Mouse (Mus musculus): ENCODE measurements at regions not wholly inside any gene's neighbourhood (a gene's known extent, or its start where the extent isn't known, plus 50 kb on each side); places are given as distances from the start of the nearest gene placed in this dataset.
A peak's percentile ranks its signal among the peaks of the same experiment; 100 is the strongest.

- peak; percentile 84 for DNase-seq
- TF ChIP-seq CTCF (IDR thresholded peaks at IDR 0.05), result peak; percentile 85
- Histone ChIP-seq H3K27ac (no peak overlapping the region), H3K4me3 (peak overlapping the region; percentile 67)
- intact Hi-C loops (cut with DNase I), result loop anchor here (1.0 to 2.0 kb wide), 2 partner anchors 146 to 250 kb away; no protein-coding TSS in a partner anchor
These were observed 82.8 kb upstream of the Rasgrf1 start for GRCm38 (mm10) chr9:89826712-89827548.

- no peak for TF ChIP-seq CTCF (IDR thresholded peaks at IDR 0.05)
- Histone ChIP-seq H3K4me3 (no peak overlapping the region), H3K27ac (peak overlapping the region; percentile 28; the same call in 1 of the 2 replicates)
- DNase-seq, result no peak
- intact Hi-C loops (cut with DNase I), result no loop called here
These were observed 83.6 kb upstream of the Ankrd34c start for GRCm38 (mm10) chr9:89821853-89822243.

GRCm38 (mm10) chr9:89821109-89821852 lies 83.0 kb upstream of the Ankrd34c start:
- no peak overlapping the region for H3K4me3 ChIP-seq
- TF ChIP-seq CTCF (IDR thresholded peaks at IDR 0.05), result no peak
- DNase-seq, result no peak
- intact Hi-C loops (cut with DNase I), result no loop called here
- H3K27ac ChIP-seq, result peak overlapping the region; percentile 2; the same call in 1 of the 2 replicates

GRCm38 (mm10) chr9:89813616-89814318 lies 75.5 kb upstream of the Ankrd34c start:
- no peak for TF ChIP-seq CTCF (IDR thresholded peaks at IDR 0.05)
- DNase-seq, result no peak
- intact Hi-C loops (cut with DNase I), result no loop called here
- no peak overlapping the region for H3K27ac ChIP-seq
- no peak overlapping the region for H3K4me3 ChIP-seq

- TF ChIP-seq CTCF (IDR thresholded peaks at IDR 0.05), result no peak
- Histone ChIP-seq H3K4me3 (no peak overlapping the region), H3K27ac (no peak overlapping the region)
- no peak for DNase-seq
- intact Hi-C loops (cut with DNase I), result no loop called here
These were observed 69.1 kb upstream of the Ankrd34c start for GRCm38 (mm10) chr9:89807381-89807780.

GRCm38 (mm10) chr9:89802658-89803057 lies 64.4 kb upstream of the Ankrd34c start:
- intact Hi-C loops (cut with DNase I), result no loop called here
- H3K4me3 ChIP-seq, result no peak overlapping the region
- DNase-seq, result no peak

GRCm38 (mm10) chr9:89793018-89793417 lies 54.7 kb upstream of the Ankrd34c start:
- Histone ChIP-seq H3K4me3 (no peak overlapping the region), H3K27ac (no peak overlapping the region)
- peak; percentile 95 for TF ChIP-seq CTCF (IDR thresholded peaks at IDR 0.05)
- intact Hi-C loops (cut with DNase I), result no loop called here
- DNase-seq, result peak; percentile 54

More at GRCm38 (mm10) chr9:89802658-89803057, 64.4 kb upstream of the Ankrd34c start:
- TF ChIP-seq CTCF (IDR thresholded peaks at IDR 0.05), result no peak
- H3K27ac ChIP-seq, result no peak overlapping the region

- Histone ChIP-seq H3K4me3 (no peak overlapping the region), H3K27ac (no peak overlapping the region)
- DNase-seq, result no peak
- TF ChIP-seq CTCF (IDR thresholded peaks at IDR 0.05), result no peak
- intact Hi-C loops (cut with DNase I), result no loop called here
These were observed 51.7 kb upstream of the Ankrd34c start for GRCm38 (mm10) chr9:89789926-89790325.

GRCm38 (mm10) chr9:89788651-89789050 lies 50.4 kb upstream of the Ankrd34c start:
- TF ChIP-seq CTCF (IDR thresholded peaks at IDR 0.05), result no peak
- DNase-seq, result no peak
- Histone ChIP-seq H3K4me3 (no peak overlapping the region), H3K27ac (no peak overlapping the region)
- intact Hi-C loops (cut with DNase I), result no loop called here

Small RNAs in the stretch of these regions (microRNA-seq; reads per million reads assigned to microRNA genes)
- gene Mir184, result 70.1 reads per million, percentile 37 among the genes with 10 or more reads in this experiment
